Mouse (Mus musculus): Measurements from ENCODE around the gene Popdc2.

The Popdc2 gene

DNA sequence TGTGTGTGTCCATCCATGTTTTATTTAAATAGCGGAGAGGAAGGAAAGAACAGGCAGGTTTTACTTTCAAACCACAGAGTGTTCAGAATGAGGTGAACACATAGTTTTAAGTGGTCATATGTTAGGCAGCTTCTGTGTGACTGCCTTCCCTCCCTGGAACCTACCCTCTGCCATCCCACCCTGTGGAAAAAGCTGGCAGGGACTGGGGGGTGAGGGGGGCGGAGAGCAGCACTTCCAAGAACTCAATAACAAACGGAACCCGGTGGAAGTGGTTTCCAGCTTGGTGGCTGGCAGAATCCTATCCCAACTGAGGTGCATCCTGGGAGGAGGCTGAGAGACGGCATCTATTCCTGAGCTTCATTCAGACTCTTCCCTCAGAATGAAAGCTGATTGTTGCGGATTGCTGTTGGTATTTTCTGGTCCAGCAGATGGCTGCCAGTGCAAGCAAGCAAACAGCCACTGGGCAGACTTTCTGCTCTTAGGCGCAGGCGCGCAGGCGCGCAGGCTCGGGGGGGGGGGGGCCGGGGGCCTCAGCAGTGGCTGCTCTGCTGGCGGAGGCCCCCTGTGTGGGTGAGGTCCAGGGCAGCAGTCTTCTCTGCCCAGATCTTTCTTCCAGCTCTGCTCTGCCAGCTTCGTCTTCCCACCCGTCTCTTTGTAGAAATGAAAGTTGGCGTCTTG, 14.3 kb downstream of the Popdc2 start:
- no peak for DNase-seq (ENCODE audit: low read depth in 1 of 2, low spot score in 2 of 2)

DNA sequence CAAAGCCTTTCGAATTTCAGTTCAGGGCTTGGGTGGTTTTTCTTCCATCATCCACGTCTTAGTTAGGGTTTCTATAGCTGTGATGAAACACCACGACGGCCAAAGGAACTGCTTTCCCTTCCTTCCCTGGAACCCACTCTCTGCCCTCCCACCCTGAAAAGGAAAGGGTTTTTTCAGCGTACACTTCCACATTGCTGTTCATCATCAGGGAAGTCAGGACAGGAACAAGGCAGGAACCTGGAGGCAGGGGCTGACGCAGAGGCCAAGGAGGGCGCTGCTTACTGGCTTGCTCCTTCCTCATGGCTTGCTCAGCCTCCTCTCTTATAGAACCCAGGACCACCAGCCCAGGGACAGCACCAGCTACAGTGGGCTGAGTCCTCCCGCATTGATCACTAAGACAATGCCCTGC, 14.8 kb downstream of the Popdc2 start:
- DNase-seq (ENCODE audit: low read depth in 1 of 2, low spot score in 2 of 2): peak; percentile 45 to 52

DNA sequence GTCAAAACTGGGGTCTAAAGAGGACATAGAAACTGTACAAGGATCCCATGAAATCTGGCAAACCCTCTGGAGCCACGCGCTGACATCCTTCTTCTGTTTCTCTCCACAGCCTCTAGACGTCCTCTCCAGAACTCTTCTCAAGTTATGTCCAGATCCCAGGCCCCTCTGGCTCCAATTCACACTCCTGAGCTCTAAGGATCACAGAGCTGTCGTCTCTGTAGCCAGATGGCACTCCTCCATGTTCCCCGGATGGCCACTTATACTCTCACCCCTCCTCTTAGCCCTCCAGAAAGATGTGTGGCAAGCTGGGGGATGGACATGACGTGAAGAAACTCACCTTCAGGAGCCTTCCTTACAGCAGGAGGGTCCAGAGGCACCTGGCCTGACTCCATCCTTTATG, 15.5 kb downstream of the Popdc2 start:
- no peak for DNase-seq (ENCODE audit: low read depth in 1 of 2, low spot score in 2 of 2)

- DNase-seq (ENCODE audit: low read depth in 1 of 2, low spot score in 2 of 2): no peak
Observed at GRCm38 (mm10) chr16:38378591-38378990, 16.6 kb downstream of the Popdc2 start.

DNA sequence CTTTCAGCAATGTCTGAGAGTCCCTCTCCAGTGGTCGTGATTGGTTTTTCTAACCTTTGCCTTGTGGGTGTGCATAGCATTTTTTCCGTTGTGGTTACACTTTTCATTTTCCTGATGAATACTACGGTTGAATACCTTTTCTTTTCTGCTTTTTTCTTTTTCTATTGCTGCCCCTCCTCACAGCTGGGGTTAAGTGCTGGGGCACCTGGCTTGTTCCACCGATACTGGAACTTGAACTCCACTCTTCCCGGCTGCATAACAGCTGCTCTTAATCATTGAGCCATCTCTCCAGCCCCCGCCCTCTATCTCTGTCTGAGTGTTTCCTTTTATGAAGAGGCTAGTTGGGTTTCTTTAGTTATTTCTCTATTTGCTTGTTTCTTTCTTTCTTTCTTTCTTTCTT, 17.1 kb downstream of the Popdc2 start:
- no peak for DNase-seq (ENCODE audit: low read depth in 1 of 2, low spot score in 2 of 2)

GRCm38 (mm10) chr16:38379493-38379892, 17.5 kb downstream of the Popdc2 start:
- DNase-seq (ENCODE audit: low read depth in 1 of 2, low spot score in 2 of 2): no peak

DNA sequence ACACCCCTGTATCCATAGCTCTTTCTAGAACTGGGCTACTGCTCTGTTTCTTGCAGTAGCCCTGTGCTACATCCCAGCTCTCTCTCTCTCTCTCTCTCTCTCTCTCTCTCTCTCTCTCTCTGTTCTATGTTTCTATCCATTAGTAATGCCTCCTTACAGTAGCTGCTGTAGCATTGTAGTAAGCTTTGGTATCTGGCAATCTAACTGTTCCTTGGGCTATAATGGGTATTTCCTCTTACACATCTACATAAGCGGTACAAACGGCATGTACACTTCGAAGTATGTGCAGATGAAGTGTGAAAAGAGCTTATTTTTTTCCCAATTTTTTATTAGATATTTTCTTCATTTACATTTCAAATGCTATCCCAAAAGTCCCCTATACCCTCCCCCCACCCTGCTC, 17.9 kb downstream of the Popdc2 start:
- DNase-seq (ENCODE audit: low read depth in 1 of 2, low spot score in 2 of 2): no peak

DNA sequence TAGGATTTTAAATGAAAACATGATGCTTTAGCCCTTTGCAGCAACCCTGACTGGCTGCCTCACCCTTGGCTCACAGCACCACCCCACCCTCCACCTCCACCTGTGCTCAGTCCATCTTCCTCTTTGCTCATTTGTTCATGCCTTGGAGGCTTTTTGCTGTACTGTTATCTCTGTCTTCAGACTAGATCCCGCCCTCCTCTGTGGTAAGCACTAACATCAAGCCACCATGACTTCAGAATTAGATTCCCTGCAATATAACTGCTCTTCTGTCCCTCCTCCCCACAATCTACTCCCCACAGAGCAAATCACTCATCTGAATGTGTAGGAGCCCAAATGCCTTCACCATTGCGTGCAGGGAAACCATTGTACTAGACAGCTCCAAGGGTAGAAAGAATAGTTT, 21.7 kb downstream of the Popdc2 start:
- no peak for DNase-seq (ENCODE audit: low read depth in 1 of 2, low spot score in 2 of 2)

- no peak for DNase-seq (ENCODE audit: low read depth in 1 of 2, low spot score in 2 of 2)
Observed at GRCm38 (mm10) chr16:38385184-38385634, 23.2 kb downstream of the Popdc2 start.

DNA sequence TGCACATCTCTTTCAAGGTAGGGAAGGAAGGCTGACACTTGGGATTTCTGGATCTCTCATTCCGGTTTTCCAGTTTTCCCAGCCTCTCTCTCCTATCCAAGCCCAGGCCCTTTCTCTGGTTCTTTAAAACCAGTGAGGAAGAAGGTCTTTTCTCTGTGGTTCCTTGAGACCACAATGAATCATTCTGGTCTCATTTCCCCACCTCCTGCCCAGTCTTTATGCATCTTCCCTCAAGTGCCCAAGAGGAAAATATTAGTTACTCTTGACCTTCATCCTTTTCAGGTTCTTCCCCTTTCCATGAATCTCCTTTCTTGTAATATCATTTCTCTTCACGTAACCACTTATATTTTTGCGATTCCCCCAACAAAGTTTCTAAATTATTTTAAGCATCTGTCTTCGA, 23.7 kb downstream of the Popdc2 start:
- DNase-seq (ENCODE audit: low read depth in 1 of 2, low spot score in 2 of 2): no peak

- no peak for DNase-seq (ENCODE audit: low read depth in 1 of 2, low spot score in 2 of 2)
Observed at GRCm38 (mm10) chr16:38387389-38387788, 25.4 kb downstream of the Popdc2 start.

DNA sequence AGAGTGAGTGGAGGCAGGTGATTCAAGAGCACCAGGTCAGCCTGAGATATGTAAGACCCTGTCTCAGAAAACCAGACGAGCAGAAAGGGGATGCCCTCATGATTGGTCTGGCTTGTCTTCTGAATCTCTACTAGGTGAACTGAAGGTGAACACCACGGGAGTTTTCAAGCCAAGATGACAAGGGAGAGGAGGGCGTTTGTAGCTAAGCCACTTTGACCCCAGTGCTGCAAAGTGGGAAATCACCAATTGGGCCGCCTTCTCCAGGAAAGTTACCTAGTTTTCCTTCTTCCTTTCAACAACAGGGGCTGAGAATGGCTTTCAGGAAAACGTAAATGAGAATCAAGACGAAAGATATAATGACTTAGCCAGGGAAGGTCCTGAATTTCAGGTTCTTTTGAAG, 26.7 kb downstream of the Popdc2 start:
- no peak for DNase-seq (ENCODE audit: low read depth in 1 of 2, low spot score in 2 of 2)

DNA sequence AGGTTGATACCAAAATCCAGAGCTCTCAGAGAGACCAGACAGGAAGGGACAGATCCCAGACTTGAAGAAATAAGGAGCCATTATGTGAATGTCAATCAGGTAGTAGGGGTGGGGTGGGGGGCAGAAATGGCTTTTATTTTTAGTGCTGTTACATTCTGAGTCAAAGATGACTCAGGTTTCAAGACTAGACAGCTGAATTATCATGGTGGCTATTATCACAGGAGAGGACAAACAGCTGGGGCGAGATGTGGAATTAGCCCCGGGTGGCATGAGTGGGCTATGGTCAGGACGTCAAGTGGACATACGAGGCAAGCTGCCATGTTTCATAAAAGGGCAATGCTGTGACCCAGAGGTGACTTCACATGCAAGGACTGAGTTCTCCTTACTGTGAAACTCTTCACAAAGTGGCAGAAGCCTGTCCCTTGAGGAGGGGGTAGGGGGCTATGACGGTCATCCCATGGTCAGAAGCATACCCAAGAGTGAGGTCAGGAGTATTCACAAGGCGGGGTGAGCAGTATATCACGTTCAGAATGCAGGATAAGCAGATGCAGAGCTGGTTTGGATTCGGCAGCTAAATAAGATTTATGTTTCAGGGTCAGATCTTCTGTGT, 27.4 kb downstream of the Popdc2 start:
- no peak for DNase-seq (ENCODE audit: low read depth in 1 of 2, low spot score in 2 of 2)

- DNase-seq (ENCODE audit: low read depth in 1 of 2, low spot score in 2 of 2): no peak
Observed at GRCm38 (mm10) chr16:38390322-38390721, 28.3 kb downstream of the Popdc2 start.

DNA sequence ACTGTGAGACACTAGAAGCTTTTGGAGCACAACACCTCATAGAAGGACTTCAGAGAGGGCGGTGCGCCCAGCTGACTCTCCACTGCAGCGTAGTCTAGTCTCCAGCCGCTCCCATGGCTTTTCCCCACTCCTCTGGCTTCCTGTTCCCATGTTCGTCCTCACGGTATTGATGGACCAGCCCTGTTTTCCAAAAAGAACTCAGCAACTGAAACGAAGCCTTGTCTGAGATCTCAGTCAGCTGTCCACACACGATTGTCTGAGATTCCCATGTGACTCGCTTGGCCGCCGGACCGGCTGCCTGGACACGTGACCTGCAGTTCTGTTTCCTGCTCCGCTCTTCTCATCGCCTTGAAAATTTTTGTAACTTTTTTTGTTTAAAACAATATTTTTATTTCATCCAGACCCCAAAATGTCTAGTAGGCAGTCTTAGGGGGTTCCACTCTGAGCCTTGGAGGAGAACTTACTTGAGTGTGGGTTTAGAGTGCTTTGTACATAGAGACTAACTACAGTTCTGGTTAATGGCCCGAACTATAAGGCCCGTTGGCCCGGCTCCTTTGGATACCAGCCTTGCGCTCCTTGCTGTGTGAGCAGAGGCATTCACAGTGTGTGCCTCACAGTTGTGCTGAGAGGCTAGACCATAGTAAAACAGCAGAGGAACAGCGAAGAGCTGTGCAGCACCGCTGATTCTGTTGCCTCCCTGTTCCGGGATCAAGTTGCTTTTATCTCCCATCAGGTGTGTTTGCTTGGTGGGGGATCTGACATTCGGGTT, 30.3 kb downstream of the Popdc2 start:
- no peak for DNase-seq (ENCODE audit: low read depth in 1 of 2, low spot score in 2 of 2)

GRCm38 (mm10) chr16:38394191-38394618, 32.2 kb downstream of the Popdc2 start:
- peak; percentile 61 to 65 for DNase-seq (ENCODE audit: low read depth in 1 of 2, low spot score in 2 of 2)

- DNase-seq (ENCODE audit: low read depth in 1 of 2, low spot score in 2 of 2): peak in 1 of 2 experiments; percentile 56
Observed at GRCm38 (mm10) chr16:38395060-38395730, 33.2 kb downstream of the Popdc2 start.

GRCm38 (mm10) chr16:38396155-38396554, 34.1 kb downstream of the Popdc2 start:
- DNase-seq (ENCODE audit: low read depth in 1 of 2, low spot score in 2 of 2): peak; percentile 82 to 85

- no peak for DNase-seq (ENCODE audit: low read depth in 1 of 2, low spot score in 2 of 2)
Observed at GRCm38 (mm10) chr16:38398266-38398665, 36.3 kb downstream of the Popdc2 start.

DNA sequence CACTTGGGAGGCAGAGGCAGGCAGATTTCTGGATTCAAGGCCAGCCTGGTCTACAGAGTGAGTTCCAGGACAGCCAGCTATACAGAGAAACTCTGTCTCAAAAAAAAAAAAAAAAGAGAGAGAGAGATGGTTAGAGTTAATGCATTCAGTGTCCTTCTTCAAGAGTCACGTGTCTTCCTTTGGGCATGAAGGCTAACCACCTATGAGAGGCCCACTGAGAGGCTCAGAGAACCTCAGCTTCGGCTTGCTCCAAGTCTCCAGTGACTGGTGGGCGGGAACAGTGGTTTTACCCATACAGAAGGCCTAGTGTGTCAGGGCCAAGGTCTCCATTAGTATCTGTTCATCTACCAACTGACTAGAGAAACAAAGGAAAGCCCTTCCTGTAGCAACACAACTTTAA, 37.1 kb downstream of the Popdc2 start:
- no peak for DNase-seq (ENCODE audit: low read depth in 1 of 2, low spot score in 2 of 2)

DNA sequence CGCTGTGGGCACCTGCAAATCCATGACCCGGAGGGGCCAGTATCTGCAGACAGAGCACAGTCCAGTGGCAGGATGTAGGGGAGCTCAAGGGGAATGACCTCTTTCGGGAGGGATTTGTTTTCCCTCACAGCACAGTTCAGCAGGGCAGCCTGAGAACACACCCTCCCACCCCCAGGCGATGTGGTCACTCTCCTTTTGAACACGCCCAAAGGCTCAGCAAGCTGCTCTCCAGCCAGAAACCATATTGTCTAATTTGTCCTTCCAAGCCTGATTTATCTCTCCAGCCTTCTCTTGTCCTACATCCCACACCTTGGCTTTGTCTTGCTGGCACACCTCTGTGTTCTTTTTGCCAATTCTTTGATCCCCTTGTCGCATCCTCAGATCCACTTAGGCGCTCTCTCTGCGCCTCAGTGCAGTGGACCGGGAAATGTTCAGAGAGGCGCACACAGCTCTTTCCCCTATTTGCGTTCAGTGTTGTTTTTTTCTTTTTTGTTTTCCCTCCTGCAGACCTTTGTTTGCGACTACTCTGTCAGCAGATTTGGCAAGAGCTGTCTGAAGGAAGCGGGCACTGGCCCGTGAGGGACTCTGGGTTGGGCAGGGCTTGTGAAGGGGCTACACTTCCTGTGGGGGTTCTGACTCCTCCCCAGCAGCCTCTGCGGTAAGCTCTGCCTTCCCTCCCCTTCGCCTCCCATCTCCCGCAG, 37.7 kb downstream of the Popdc2 start:
- peak in 1 of 2 experiments; percentile 47 for DNase-seq (ENCODE audit: low read depth in 1 of 2, low spot score in 2 of 2)
